Comparison of ENCODE assay signal across 8 mouse cellular contexts in genomic region chr9:21409592-21410317, GRCm38 (mm10). TPM values are rescaled to one million over a fixed set of nuclear protein-coding genes. Genes with fewer than 3 reads are reported as not detected.
DNase-seq lines count a peak whose midpoint lies in the region; ATAC-seq and TF ChIP-seq lines count a peak whose summit lies in the region.

No protein-coding gene starts in this region.

- DNase-seq in liver: peak; percentile 83
- peak; percentile 86 to 89 for DNase-seq in cerebellum, adult 18-20 months
- DNase-seq in forebrain, postnatal 0 days: peak; percentile 86
- peak; percentile 88 for DNase-seq in hindbrain, postnatal 0 days (ENCODE audit: low spot score)
- peak; percentile 85 to 88 for DNase-seq in left cerebral cortex, postnatal 14 days (ENCODE audit: low spot score in 2 of 2)
- peak; percentile 77 to 89 for DNase-seq in spleen, postnatal 10 days (ENCODE audit: low spot score in 2 of 2)

- intact Hi-C loops in left cerebral cortex, postnatal 14 days (cut with DNase I): loop anchor here (2.0 kb wide), 2 partner anchors 43 to 97 kb away; partner anchors contain the start of genes Ap1m2 and Ilf3

- 32% methylated on average over 9 of the region's 9 CpGs for WGBS in liver, embryonic 12.5 days (ENCODE audit: insufficient replicate concordance)
- 33% methylated on average over 9 of the region's 9 CpGs for WGBS in forebrain, postnatal 0 days
- 32% methylated on average over 9 of the region's 9 CpGs for WGBS in hindbrain, postnatal 0 days
- 34% methylated on average over 9 of the region's 9 CpGs for WGBS in midbrain, embryonic 16.5 days

- no peak overlapping the region for H3K4me3 ChIP-seq in liver, embryonic 12.5 days
- H3K4me3 ChIP-seq in forebrain, postnatal 0 days (ENCODE audit: low read depth, low read length): no peak overlapping the region
- H3K4me3 ChIP-seq in hindbrain, postnatal 0 days (ENCODE audit: low read length): no peak overlapping the region
- H3K4me3 ChIP-seq in midbrain, embryonic 16.5 days (ENCODE audit: low read depth, low read length): no peak overlapping the region

- no peaks in the 10 kb centered on the region for H3K9me3 ChIP-seq in liver, embryonic 12.5 days (replicated peaks)
- no peaks in the 10 kb centered on the region for H3K9me3 ChIP-seq in forebrain, postnatal 0 days (ENCODE audit: low read length)
- no peaks in the 10 kb centered on the region for H3K9me3 ChIP-seq in hindbrain, postnatal 0 days (ENCODE audit: low read length)
- no peaks in the 10 kb centered on the region for H3K9me3 ChIP-seq in midbrain, embryonic 16.5 days (replicated peaks; ENCODE audit: control insufficient read depth, low read length, poor library complexity, severe bottlenecking)

- TF ChIP-seq CTCF in forebrain, postnatal 0 days (IDR thresholded peaks at IDR 0.05; ENCODE audit: low read depth): peak; percentile 84
- TF ChIP-seq CTCF in hindbrain, postnatal 0 days (IDR thresholded peaks at IDR 0.05; ENCODE audit: low read depth): peak; percentile 84

- H3K4me2 ChIP-seq in liver, embryonic 12.5 days: no peak overlapping the region
- no peak overlapping the region for H3K4me2 ChIP-seq in forebrain, postnatal 0 days (ENCODE audit: low read depth)
- no peak overlapping the region for H3K4me2 ChIP-seq in hindbrain, postnatal 0 days (ENCODE audit: low read depth, low read length)
- no peak overlapping the region for H3K4me2 ChIP-seq in midbrain, embryonic 16.5 days (ENCODE audit: low read length)

- H3K27me3 ChIP-seq in liver, embryonic 12.5 days (replicated peaks): no peaks in the 10 kb centered on the region
- H3K27me3 ChIP-seq in forebrain, postnatal 0 days (ENCODE audit: insufficient read depth, low read length): no peaks in the 10 kb centered on the region
- H3K27me3 ChIP-seq in hindbrain, postnatal 0 days (ENCODE audit: insufficient read depth, low read length): no peaks in the 10 kb centered on the region
- no peaks in the 10 kb centered on the region for H3K27me3 ChIP-seq in midbrain, embryonic 16.5 days (ENCODE audit: control insufficient read depth, insufficient read depth, low read depth, low read length)

- peaks cover 23% of the 10 kb centered on the region for H3K4me1 ChIP-seq in liver, embryonic 12.5 days
- peaks cover 11% of the 10 kb centered on the region; the same call in 1 of the 2 replicates for H3K4me1 ChIP-seq in forebrain, postnatal 0 days (ENCODE audit: insufficient read depth)
- peaks cover 3% of the 10 kb centered on the region for H3K4me1 ChIP-seq in hindbrain, postnatal 0 days (ENCODE audit: insufficient read depth, low read length)
- peaks cover 12% of the 10 kb centered on the region for H3K4me1 ChIP-seq in midbrain, embryonic 16.5 days (ENCODE audit: control insufficient read depth, insufficient read depth, low read length)

- H3K36me3 ChIP-seq in liver, embryonic 12.5 days: peaks cover 34% of the 10 kb centered on the region
- peaks cover 23% of the 10 kb centered on the region for H3K36me3 ChIP-seq in forebrain, postnatal 0 days (ENCODE audit: insufficient read depth)
- H3K36me3 ChIP-seq in hindbrain, postnatal 0 days (ENCODE audit: insufficient read depth, low read length): peaks cover 26% of the 10 kb centered on the region
- H3K36me3 ChIP-seq in midbrain, embryonic 16.5 days (ENCODE audit: control insufficient read depth, insufficient read depth, low read length): peaks cover 20% of the 10 kb centered on the region

- H3K27ac ChIP-seq in liver, embryonic 12.5 days: no peak overlapping the region
- no peak overlapping the region for H3K27ac ChIP-seq in forebrain, postnatal 0 days (ENCODE audit: low read depth, low read length)
- H3K27ac ChIP-seq in hindbrain, postnatal 0 days: no peak overlapping the region
- H3K27ac ChIP-seq in midbrain, embryonic 16.5 days (ENCODE audit: low read length): peak overlapping the region; percentile 22; the same call in 1 of the 2 replicates

- H3K9ac ChIP-seq in liver, embryonic 12.5 days: no peak overlapping the region
- H3K9ac ChIP-seq in forebrain, postnatal 0 days: no peak overlapping the region
- H3K9ac ChIP-seq in hindbrain, postnatal 0 days (replicated peaks; ENCODE audit: low read length): no peak overlapping the region
- H3K9ac ChIP-seq in midbrain, embryonic 16.5 days (ENCODE audit: low read depth, low read length): no peak overlapping the region

- no peak for ATAC-seq in liver, embryonic 12.5 days
- peak; percentile 30; the same call in 1 of the 2 replicates for ATAC-seq in forebrain, postnatal 0 days
- peak; percentile 24; the same call in 1 of the 2 replicates for ATAC-seq in hindbrain, postnatal 0 days
- ATAC-seq in midbrain, embryonic 16.5 days: no peak

RNA-seq across cellular contexts. Expression of gene Qtrt1, which starts 1.9 kb away (rescaled TPM):
- 31.2 and 32.7 TPM in 2 replicates for polyA plus RNA-seq in liver, embryonic 12.5 days (2016; fragmentation: Nextera tagmentation; extraction: Ambion mirVana)
- 37.7 and 51.7 TPM in 2 replicates for total RNA-seq in forebrain, postnatal 0 days (2014; rRNA removed)
- polyA plus RNA-seq in forebrain, postnatal 0 days (2015; fragmentation: Nextera tagmentation; extraction: Ambion mirVana): 34.8 and 43.9 TPM in 2 replicates
- total RNA-seq in hindbrain, postnatal 0 days (2014; rRNA removed): 37.1 and 46.7 TPM in 2 replicates
- polyA plus RNA-seq in hindbrain, postnatal 0 days (2015; fragmentation: Nextera tagmentation; extraction: Ambion mirVana): 38.6 and 44.5 TPM in 2 replicates
- total RNA-seq in left cerebral cortex, postnatal 14 days (2021): 10 to 100 TPM; 24.3 to 26.2 TPM
- 51.9 and 54.0 TPM in 2 replicates for polyA plus RNA-seq in midbrain, embryonic 16.5 days (2015; fragmentation: Nextera tagmentation; extraction: Ambion mirVana)

RNA-seq across cellular contexts. Expression of gene Dnm2, which starts 15.0 kb away (rescaled TPM):
- 72.2 and 75.5 TPM in 2 replicates for polyA plus RNA-seq in liver, embryonic 12.5 days (2016; fragmentation: Nextera tagmentation; extraction: Ambion mirVana)
- total RNA-seq in forebrain, postnatal 0 days (2014; rRNA removed): 65.6 and 68.5 TPM in 2 replicates
- 56.0 and 64.0 TPM in 2 replicates for polyA plus RNA-seq in forebrain, postnatal 0 days (2015; fragmentation: Nextera tagmentation; extraction: Ambion mirVana)
- total RNA-seq in hindbrain, postnatal 0 days (2014; rRNA removed): 75.3 and 80.4 TPM in 2 replicates
- 53.5 and 58.6 TPM in 2 replicates for polyA plus RNA-seq in hindbrain, postnatal 0 days (2015; fragmentation: Nextera tagmentation; extraction: Ambion mirVana)
- 10 to 100 TPM; 55.8 to 65.8 TPM for total RNA-seq in left cerebral cortex, postnatal 14 days (2021)
- 63.2 and 64.5 TPM in 2 replicates for polyA plus RNA-seq in midbrain, embryonic 16.5 days (2015; fragmentation: Nextera tagmentation; extraction: Ambion mirVana)

RNA-seq across cellular contexts. Expression of gene Ilf3, which starts 42.1 kb away (rescaled TPM):
- 84.1 and 85.3 TPM in 2 replicates for polyA plus RNA-seq in liver, embryonic 12.5 days (2016; fragmentation: Nextera tagmentation; extraction: Ambion mirVana)
- 114 and 135 TPM in 2 replicates for total RNA-seq in forebrain, postnatal 0 days (2014; rRNA removed)
- 191 and 214 TPM in 2 replicates for polyA plus RNA-seq in forebrain, postnatal 0 days (2015; fragmentation: Nextera tagmentation; extraction: Ambion mirVana)
- total RNA-seq in hindbrain, postnatal 0 days (2014; rRNA removed): 89.5 and 108 TPM in 2 replicates
- polyA plus RNA-seq in hindbrain, postnatal 0 days (2015; fragmentation: Nextera tagmentation; extraction: Ambion mirVana): 174 and 184 TPM in 2 replicates
- 10 to 100 TPM; 69.8 to 78.8 TPM for total RNA-seq in left cerebral cortex, postnatal 14 days (2021)
- polyA plus RNA-seq in midbrain, embryonic 16.5 days (2015; fragmentation: Nextera tagmentation; extraction: Ambion mirVana): 228 and 245 TPM in 2 replicates

Comparison
In these comparisons a context has a peak if more than half of its experiments do, and no peak if none do; other contexts are left out.
1. ATAC-seq: peak in forebrain, postnatal 0 days (single experiment) and hindbrain, postnatal 0 days (single experiment); none in liver, embryonic 12.5 days (single experiment) and midbrain, embryonic 16.5 days (single experiment).
2. Peak in every context shown above with its lines, with median percentiles within 50 percentile points of each other: DNase-seq.